Mouse (Mus musculus): ENCODE measurements around the gene Abcb9.

GRCm38 (mm10) chr5:124112531-124112930 is 16.9 kb upstream of the Abcb9 start:
- no peak for TF ChIP-seq POLR2A (IDR thresholded peaks at IDR 0.05; ENCODE audit: borderline replicate concordance, control insufficient read depth, low read depth, low read length)
- TF ChIP-seq CTCF (IDR thresholded peaks at IDR 0.05; ENCODE audit: control insufficient read depth, insufficient read depth, low read length): no peak
